Mouse (Mus musculus) frontal cortex, postnatal 14 days (tissue): Measurements from ENCODE around the gene Ppp1r16b.
"Not testable (repeated sequence)": the region's sequence is repeated elsewhere in the genome, so short reads cannot be mapped to it uniquely, and the experiment has no call there.

Experiments
- DNase-seq, 2 experiments: peaks; one replicate each; pipeline ENCODE4 v3.0.0; 2022; ENCODE audit warnings: low spot score in 2 of 2

Ppp1r16b gene

DNA sequence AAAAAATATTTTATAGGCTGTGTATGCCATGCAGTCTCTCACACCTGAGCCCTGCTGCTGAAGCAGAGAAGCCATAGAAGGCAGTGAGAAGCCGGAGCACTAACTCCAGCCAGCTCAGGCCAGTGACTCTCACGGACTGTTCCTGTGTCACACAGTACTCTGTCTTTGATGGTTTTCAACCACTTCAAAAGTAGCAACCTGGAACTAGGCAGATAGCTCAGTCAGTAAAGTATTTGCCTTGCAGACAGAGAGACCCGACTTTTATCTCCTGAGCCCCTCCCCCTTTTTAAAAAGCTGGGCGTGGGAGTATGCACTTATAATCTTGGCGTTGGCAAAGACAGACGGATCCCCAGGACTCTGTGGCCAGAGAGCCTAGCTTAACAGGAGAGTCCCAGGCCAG lies 58.6 kb downstream of the Ppp1r16b start:
- DNase-seq = no peak

DNA sequence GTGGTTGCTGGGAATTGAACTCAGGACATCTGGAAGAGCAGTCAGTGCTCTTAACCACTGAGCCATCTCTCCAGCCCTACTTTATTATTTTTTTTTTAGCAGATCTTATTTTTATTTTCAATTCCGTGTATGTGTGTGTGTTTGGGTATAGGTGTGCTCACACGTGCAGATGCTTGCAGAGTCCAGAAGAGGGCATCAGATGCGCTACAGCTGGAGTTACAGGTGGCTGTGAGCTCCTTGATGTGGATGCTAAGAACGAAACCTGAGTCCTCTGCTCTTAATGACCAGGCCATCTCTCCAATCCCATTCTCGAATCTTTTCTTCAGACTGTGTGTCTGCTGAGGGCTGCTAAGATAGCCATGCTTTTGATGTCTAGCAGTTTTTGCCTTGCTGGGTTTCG lies 61.1 kb downstream of the Ppp1r16b start:
- no peak for DNase-seq

DNA sequence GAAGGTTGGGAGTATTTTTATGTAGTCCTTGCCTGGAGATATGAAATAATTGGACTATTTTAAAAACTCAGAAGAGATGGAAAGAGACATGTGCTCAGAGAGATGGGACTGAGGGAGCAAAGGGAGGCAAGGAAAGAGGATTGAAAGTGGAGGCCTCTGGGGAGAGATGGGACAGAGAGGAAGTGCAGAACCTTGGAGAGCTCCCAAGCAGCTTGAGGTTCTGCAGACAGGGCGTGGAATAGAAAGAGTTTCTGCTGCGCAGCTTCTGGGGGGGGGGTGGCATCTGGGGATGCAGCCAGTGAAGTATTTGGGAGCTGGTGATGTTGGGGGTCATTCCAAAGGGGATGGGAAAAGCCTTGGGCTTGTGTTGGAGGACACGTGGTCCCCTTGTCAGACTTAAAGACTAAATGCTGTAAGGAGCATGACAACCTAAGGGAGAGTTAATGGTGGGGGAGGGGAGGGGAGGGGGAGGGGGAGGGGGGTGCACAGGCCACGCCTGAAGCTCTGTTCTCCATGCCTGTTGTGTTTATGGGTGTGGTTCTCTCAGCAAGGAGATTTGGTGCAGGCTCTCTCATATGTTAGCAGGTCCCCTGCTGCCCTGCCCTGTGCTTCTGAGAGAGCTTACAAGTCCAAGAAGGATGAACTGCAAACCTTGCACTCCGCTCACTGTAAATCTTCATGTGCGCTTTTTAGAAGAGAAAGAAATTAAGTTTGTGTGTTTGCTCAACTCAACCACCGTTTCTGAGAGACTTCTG lies 63.0 kb downstream of the Ppp1r16b start:
- no peak for DNase-seq

DNA sequence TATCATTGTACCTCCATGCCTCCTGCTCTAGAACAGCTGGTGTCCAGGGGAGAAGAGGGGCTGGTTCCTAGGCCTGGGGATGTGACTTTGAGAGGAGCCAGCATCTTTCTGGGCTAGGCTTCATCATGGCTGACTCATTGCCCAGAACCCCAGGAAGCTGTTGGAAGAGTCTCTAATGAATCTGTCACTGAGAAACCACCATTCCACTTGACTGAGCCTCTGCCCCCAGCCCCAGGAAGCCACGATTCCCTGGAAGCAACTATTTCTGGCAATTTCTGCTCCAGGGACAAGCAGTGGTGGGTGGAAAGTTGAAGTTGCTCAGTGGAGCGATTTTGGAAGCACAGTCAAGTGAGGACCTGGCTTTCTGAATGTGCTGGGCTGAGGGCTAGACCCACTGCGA lies 65.7 kb downstream of the Ppp1r16b start:
- DNase-seq = no peak

DNA sequence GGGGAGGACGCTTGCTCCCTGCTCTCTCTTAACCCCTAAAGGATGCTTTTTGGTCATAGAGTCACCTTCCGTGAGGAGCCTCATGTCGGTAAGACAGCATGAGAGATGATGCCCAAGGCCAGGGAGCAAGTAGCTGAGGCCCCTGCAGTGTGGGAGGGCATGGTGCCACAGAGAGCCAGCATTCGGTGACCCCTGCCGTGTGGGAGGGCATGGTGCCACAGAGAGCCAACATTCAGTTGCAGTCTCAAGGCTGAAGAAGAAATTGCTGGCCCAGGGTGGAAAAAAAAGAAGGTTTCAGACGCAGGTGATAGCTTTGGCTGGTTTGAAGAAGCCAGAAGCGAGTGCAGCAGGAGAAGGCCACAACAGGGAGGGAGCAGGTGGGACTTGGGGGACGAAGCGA lies 67.3 kb downstream of the Ppp1r16b start:
- no peak for DNase-seq

DNA sequence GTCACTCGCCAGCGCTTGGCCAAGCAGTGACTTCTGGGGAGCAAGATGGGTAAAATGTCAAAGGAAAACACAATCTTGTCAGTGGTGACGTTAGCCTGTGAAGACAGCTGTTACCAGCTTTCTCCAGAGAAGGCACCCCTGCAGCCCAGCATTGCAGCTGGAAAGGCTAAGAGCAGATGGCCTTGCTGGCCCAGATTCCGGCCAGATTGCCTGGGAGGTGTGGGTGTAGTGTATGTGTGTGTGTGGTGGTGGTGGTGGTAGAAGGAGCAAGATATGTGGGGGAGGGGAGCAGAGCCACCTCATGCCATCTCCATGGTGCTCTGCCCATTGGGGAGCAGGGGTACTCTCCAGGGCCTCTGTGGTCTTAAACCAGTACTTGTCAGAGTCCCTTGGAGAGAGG lies 67.9 kb downstream of the Ppp1r16b start:
- DNase-seq = no peak

DNA sequence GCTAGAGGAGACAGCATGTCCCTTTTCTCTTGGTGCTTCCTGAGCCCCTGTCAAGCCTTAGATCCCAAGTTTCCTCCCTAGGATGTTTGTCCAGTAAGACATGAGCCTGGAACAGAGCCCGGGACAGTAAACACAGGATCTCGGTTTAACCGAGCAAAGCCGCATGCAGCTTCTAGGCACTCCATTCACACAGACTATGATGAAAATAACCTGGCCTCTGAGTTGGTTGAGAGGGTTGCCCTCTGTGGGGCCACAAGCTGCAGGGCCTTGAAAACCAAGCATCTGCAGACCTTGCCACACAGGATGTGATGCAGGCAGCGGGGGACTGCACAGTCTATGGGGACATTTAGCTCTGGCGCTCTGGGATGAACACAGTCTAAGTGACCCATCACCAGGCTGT lies 68.7 kb downstream of the Ppp1r16b start:
- DNase-seq = no peak

DNA sequence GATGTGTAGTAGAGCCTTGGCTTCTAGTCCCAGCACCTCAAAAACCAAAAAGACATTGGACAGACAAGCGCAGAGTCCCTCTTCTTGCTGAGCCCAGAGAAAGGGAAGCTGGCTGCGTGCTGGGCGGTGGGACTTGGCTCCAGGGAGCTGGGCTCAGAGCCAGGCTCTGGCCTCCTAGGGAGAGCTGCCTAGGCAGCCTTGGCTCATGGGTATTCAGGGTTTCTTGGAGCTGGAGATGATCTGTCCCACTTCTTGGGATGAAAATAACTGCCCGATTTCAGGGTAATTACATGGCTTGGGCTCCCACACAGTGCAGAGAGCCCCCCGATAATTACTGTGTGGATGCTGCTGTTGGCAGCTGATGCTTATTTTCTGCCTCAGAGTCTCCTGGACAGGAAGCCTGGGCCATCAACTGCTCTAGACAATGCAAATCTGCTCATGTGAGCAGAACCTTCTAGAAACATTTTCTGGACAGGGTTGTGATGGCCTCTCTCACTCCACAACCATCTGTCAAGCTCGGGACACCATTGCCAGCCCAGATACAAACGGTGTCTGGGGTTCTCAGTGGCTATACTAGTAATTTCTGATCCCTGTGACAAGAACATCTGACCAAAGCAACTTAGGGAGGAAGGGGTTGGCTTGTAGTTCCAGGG lies 69.4 kb downstream of the Ppp1r16b start:
- DNase-seq = peak in 1 of 2 experiments; percentile 47

DNA sequence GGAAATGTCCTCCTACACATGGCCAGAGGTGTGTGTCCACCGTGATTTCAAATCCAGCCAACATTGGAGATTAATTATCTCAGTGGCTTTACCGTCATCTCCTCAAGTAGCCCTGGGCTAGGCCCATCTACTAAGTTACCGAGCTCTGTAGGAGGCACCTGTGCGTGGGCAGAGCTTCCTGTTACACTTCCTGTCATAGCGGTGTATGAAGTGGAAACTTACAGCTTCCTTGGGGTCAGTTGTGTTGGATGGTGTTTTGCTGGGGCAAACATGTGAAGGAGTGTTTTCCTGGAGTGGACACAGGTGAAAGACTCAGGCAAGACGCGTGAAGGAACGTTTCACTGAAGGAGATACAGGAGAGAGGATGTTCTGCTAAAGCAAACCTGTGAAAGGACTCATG lies 70.1 kb downstream of the Ppp1r16b start:
- DNase-seq = no peak

DNA sequence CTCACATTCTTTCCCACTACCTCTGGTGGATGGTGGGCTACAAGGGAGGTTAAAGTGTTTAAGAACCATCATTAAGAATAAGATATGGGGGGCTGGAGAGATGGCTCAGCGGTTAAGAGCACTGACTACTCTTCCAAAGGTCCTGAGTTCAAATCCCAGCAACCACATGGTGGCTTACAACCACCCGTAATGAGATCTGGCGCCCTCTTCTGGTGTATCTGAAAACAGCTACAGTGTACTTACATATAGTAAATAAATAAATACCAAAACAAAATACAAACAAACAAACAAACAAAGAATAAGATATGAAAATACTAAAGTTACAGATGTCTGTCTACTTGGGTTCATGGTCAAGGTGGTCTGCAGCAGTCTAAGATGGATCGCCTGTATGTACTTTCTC lies 71.0 kb downstream of the Ppp1r16b start:
- DNase-seq = not testable (repeated sequence)

DNA sequence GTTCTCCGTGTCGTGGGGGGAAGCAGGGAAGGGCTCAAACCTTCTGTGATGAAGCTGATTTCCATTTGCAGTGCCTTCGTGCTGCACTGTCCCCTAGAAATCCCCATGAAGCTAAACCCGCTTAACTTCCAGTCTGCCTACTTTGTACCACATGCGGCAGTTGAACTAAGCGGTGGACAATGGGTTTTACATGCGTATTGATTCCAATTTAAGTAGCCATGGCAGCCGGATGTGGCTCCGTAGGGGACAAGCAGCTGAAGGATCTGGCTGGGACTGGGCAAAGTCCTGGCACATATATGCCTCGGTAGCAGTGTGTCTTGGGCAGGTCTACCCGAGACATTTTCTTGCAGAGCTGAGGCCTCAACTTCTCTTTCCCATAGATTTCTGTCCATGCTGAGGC lies 73.4 kb downstream of the Ppp1r16b start:
- DNase-seq = no peak

DNA sequence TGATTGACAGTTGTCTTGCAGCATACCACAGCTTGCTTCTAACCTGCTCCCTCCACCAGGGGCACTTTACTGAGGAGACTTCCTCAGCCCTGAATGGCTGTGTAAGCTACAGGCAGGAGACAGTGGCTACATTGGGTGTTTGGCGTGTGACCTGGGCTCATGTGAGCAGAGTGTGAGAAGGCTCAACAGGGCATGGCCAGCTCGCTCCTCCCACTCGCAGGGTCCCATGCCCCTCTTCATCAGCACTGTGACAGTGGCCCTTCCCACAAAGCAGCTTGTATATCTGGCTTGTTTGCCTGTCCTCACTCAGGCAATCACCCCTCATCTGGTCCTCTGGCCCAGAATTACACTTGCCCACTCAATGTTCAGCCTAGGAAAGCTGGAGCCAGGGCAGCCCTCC lies 73.9 kb downstream of the Ppp1r16b start:
- no peak for DNase-seq

DNA sequence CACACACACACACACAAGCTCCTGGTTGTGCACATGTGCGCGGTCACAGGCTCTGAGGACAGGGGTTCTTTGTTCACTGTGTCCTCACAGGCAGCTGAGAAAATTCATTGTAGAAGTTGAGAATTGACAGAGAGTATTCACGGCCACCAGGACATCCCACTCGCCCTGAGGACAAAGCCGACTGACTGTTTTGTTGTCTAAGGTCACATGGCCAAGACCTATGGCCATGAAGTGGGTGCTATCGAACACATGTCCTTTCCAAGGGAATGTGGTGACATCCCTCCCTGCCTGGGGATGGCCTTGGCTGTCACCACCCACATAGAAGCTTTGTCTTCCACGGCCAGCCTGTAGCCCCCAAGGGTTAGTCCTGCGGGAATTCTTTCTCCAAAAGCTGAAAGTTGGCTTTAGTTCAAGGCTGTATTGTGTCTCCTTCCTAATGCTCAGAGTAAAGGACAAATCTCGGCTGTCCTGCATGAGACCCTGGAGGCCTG lies 75.9 kb downstream of the Ppp1r16b start:
- DNase-seq = no peak

DNA sequence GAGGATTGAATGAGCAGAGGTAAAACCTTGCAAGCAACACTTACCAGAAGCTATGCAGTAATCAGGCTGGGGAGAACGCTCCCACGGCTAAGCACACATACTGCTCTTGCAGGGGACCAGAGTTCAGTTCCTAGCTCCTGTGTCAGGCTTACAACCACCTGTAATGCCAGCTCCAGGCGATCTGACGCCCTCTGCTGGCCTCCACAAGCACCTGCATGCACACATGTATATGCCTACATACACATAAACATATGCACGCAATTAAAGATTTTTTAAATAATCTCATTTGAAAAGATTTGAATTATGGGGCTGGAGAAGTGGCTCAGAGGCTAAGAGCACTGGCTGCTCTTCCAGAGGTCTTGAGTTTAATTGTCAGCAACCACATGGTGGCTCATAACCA lies 77.2 kb downstream of the Ppp1r16b start:
- no peak for DNase-seq

DNA sequence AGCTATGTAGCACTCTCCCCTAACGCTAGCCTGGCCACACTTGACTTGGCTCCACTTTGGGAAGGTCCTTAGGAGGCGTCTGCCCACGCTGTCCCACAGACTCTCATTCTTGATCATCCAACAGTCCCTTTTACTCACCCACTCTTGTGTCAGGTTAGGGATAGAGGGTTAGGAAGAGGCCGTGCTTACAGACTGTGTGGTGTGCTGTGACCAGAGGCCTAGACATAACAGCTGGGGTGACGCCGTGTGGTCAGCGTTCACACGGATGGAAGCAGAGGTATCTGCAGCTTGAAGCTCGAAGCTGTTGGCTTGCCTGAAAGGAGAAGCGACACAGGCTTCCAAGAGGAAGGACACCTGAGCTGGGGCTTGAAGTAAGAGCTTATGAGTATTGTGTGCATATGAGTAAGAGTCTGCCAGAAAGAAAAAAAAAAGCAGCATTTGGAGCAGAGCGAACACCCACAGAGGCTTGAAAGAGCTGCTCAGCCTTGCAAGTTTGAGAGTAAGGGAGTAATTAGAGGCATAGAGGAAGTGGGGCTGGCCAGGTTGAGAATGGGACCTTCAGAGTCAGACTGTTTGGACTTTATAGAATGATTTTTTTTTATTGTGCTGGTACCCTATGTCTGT lies 78.4 kb downstream of the Ppp1r16b start:
- no peak for DNase-seq

DNA sequence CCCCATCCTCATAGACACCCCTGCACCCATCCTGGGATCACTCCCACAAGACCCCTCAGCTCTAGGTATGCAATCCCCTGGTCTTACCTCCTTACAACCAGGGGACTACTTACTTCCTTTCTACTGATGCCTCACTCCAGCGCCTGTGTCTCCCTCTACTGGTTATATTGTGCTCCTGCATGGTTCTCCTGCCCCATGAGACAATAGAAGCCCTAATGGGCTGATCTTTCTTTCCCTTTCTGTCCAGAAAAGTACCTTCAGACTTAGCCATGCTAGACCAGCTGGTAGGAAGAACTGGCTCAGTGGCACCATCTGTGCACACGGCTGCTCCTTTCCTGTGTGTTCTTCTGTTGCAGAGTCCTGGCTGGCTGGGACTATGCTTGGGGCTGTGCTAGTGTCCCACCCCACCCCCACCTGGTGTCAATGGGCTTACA lies 79.9 kb downstream of the Ppp1r16b start:
- peak in 1 of 2 experiments; percentile 43 for DNase-seq

DNA sequence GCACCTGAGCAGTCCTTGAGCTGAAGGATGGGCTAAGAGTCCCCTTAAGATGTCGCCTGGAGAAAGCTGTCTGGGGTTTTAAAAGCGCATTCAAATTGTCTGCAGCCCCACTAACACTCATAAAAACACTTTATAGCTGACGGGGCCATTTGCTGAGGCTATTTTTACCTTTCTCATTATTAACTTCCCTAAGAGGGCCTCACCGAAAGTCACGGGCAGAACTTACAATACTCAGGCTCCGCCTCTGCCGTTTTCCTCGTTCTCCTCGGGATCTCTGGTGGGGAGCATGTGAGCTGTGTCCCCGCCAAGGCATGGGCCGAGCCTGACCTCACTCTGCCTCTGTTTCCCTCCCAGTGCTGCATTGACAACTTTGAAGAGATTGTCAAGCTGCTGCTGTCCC lies 81.0 kb downstream of the Ppp1r16b start:
- DNase-seq = no peak

DNA sequence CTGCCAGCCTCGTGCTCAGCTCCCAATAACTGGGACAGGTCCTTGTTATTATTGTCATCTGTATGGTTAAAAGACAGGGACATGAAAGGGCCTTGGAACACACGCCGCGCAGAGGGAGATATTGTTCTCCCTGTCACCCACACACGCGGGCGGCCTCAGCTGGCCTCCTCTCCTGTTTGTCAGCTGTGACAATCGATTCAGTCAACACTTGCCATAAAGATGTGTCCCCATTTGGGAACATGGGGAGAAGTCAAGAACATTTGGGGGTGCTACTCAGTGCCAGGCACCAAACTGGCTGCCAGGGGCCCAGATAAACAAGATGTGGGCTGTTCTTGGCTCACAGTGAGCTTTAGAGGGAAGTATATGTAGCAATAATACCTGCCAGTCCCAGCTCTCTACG lies 84.2 kb downstream of the Ppp1r16b start:
- DNase-seq = no peak

DNA sequence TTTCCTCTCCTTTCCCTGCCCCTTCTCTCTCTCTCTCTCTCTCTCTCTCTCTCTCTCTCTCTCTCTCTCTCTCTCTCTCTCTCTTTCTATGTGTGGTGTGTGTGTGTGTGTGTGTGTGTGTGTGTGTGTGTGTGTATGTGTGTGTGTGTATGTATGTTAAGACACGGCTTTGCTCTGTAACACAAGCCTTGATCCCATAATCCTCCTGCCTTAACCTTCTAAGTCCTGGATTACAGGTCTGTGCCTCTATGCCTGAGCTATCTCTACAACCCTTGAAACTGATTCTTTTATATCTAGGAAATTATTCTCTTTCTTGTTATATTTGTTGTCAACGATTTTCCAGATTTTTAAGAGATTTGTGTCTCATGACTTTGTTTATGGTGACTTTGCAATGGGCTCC lies 95.0 kb downstream of the Ppp1r16b start:
- no peak for DNase-seq

DNA sequence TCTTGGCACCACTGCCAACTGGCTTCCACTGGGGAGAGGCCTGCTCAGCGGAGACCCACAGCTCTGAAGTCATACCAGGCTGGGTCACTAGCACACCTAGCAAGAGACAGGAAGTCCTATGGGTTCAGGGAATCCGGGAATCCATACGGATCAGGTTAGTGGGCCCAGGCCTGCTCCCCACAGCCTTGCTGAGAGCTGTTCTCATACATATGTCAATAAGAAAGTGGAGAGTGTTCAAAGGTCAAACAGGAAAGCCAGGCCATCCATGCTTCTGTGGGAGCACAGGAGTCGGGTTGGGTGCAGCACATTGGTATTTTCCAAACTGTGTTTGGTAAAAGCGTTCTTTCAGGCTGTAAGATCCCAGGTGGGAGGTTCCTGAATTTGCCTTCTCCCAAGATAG lies 97.1 kb downstream of the Ppp1r16b start:
- no peak for DNase-seq

DNA sequence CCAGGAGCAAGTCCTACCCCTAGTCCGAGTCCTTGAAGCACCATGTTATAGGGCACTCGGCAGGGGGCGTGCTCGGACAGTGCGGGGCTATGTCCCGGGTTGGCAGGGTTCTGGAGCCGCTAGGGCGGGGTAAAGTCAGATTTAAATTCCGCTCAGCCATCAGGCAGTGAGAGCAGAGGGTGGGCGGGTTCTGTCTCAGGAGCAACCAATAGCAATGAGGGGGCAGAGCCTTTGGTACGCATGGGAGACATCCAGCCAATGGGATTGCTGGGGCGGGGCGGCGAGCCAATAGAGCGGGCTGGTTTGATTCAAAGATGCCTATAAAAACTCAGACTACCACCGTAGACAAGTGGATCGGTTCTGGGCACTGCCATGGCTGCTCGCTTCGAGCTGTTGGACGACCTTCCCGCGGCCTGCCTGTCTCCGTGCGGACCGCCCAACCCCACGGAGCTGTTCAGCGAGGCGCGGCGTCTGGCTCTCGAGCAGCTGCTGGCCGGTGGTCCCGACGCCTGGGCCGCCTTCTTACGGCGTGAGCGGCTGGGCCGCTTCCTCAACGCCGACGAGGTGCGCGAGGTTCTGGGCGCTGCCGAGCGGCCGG lies 102.6 kb downstream of the Ppp1r16b start, which contains the start of gene Fam83d:
Gene Fam83d (plus strand): TSS at position 352 of the 598 bp plus-strand sequence.
- DNase-seq = peak; percentile 93

DNA sequence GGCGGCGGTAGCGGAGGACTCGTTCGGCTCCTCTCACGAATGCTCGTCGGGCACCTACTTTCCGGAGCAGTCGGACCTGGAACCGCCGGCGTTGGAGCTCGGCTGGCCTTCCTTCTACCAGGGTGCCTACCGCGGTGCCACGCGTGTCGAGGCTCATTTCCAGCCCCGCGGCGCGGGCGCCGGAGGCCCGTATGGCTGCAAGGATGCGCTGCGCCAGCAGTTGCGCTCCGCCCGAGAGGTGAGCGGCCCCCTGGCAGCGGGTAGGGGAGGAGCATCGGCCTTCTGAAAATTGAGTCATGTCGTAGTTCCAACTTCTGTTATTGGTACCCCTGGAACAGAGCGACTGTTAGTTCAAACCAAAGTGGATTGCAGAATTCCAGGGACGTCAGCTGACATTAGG lies 103.2 kb downstream of the Ppp1r16b start:
- DNase-seq = no peak
